ENCODE assay signal across 9 mouse cellular contexts in the genomic region with DNA sequence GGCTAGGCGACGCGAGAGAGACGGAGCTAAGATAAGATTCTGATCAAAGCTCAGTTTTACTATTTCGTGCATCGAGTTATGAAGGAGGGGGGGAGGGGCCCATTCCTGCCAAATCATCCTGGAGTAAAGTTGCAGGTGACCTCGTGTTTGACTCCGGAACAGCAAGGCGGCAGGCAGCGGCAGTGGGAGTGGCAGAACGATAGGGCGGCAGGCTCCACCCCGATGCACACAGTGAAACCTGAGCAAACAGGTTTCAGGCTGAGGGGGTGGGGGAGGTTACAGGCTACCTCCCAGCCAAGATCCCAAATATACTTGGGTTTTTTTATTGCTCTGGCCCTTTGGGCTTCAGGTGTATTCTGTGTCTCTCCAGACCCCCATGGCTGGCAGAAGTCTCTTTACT. TPM values are rescaled to one million over a fixed set of nuclear protein-coding genes. Genes with fewer than 3 reads are reported as not detected.
DNase-seq lines count a peak whose midpoint lies in the region; ATAC-seq and TF ChIP-seq lines count a peak whose summit lies in the region.
"Had no signal": no experiment of that assay in that cellular context is flagged by ENCODE, and none has a peak within 500 bp of the region (broad histone marks: within the 10 kb centered on the region; RNA-seq: fewer than 3 reads in every experiment).

No protein-coding gene starts in this region.

- peak overlapping the region; percentile 54 for H3K4me2 ChIP-seq in heart, embryonic 11.5 days
- H3K4me2 ChIP-seq in embryonic facial prominence, embryonic 15.5 days (replicated peaks), result peak overlapping the region; percentile 28; the same call in 1 of the 2 replicates
- H3K4me2 ChIP-seq in limb, embryonic 13.5 days (replicated peaks), result peak overlapping the region; percentile 51

- peak; percentile 77; the same call in 1 of the 2 replicates for TF ChIP-seq EP300 in ES-Bruce4 (IDR thresholded peaks at IDR 0.05; ENCODE audit: insufficient read depth, low read depth, low read length)

- H3K36me3 ChIP-seq in heart, embryonic 11.5 days (ENCODE audit: control insufficient read depth, insufficient read depth, low read length), result peaks cover 3% of the 10 kb centered on the region
- no peaks in the 10 kb centered on the region for H3K36me3 ChIP-seq in ES-Bruce4 (ENCODE audit: control insufficient read depth, insufficient read depth, low read length, poor library complexity, severe bottlenecking)
- H3K36me3 ChIP-seq in embryonic facial prominence, embryonic 15.5 days, result peaks cover 14% of the 10 kb centered on the region; the same call in 1 of the 2 replicates
- peaks cover 17% of the 10 kb centered on the region for H3K36me3 ChIP-seq in limb, embryonic 13.5 days

- no peak overlapping the region for H3K9ac ChIP-seq in heart, embryonic 11.5 days (ENCODE audit: low read depth, low read length)
- 0 out of 2 replicates have a peak overlapping the region, but pooled peaks have one; percentile 40 for H3K9ac ChIP-seq in ES-Bruce4 (ENCODE audit: low read depth, poor library complexity, severe bottlenecking)
- H3K9ac ChIP-seq in embryonic facial prominence, embryonic 15.5 days, result no peak overlapping the region
- H3K9ac ChIP-seq in limb, embryonic 13.5 days, result no peak overlapping the region; the same call in 1 of the 2 replicates

- DNase-seq in heart, postnatal 25 days (ENCODE audit: low spot score), result no peak
- DNase-seq in left cerebral cortex, adult 18-20 months (ENCODE audit: low spot score in 2 of 2), result no peak
- DNase-seq in adrenal gland, adult 2 months, result no peak
- no peak for DNase-seq in gastrocnemius, postnatal 10 days

- TF ChIP-seq POLR2A in ES-Bruce4 (IDR thresholded peaks at IDR 0.05; ENCODE audit: insufficient read depth, low read length), result no peak

- H3K9me3 ChIP-seq in heart, embryonic 11.5 days (replicated peaks; ENCODE audit: control insufficient read depth, low read length), result no peaks in the 10 kb centered on the region
- no peaks in the 10 kb centered on the region for H3K9me3 ChIP-seq in ES-Bruce4 (replicated peaks; ENCODE audit: control insufficient read depth, insufficient read depth, low read length, poor library complexity, severe bottlenecking)
- H3K9me3 ChIP-seq in embryonic facial prominence, embryonic 15.5 days (replicated peaks), result no peaks in the 10 kb centered on the region
- H3K9me3 ChIP-seq in limb, embryonic 13.5 days, result no peaks in the 10 kb centered on the region

- no peak overlapping the region for H3K27ac ChIP-seq in heart, embryonic 11.5 days (ENCODE audit: low read depth, low read length)
- H3K27ac ChIP-seq in ES-Bruce4 (ENCODE audit: insufficient read depth, low read length), result no peak overlapping the region
- no peak overlapping the region for H3K27ac ChIP-seq in embryonic facial prominence, embryonic 15.5 days (replicated peaks)
- H3K27ac ChIP-seq in limb, embryonic 13.5 days, result no peak overlapping the region

- intact Hi-C loops in heart, postnatal 25 days (cut with DNase I), result no loop called here

- TF ChIP-seq CTCF in ES-Bruce4 (IDR thresholded peaks at IDR 0.05; ENCODE audit: low read depth, low read length), result no peak

- peaks cover 23% of the 10 kb centered on the region for H3K4me1 ChIP-seq in heart, embryonic 11.5 days (ENCODE audit: control insufficient read depth, insufficient read depth, low read length)
- H3K4me1 ChIP-seq in ES-Bruce4 (ENCODE audit: control insufficient read depth, insufficient read depth, low read length), result peaks cover 3% of the 10 kb centered on the region
- H3K4me1 ChIP-seq in embryonic facial prominence, embryonic 15.5 days, result peaks cover 26% of the 10 kb centered on the region
- H3K4me1 ChIP-seq in limb, embryonic 13.5 days, result peaks cover 33% of the 10 kb centered on the region

- H3K27me3 ChIP-seq in heart, embryonic 11.5 days (ENCODE audit: control insufficient read depth, insufficient read depth, low read length), result no peaks in the 10 kb centered on the region
- no peaks in the 10 kb centered on the region for H3K27me3 ChIP-seq in ES-Bruce4 (ENCODE audit: control insufficient read depth, insufficient read depth, low read length, poor library complexity, severe bottlenecking)
- no peaks in the 10 kb centered on the region for H3K27me3 ChIP-seq in embryonic facial prominence, embryonic 15.5 days
- no peaks in the 10 kb centered on the region for H3K27me3 ChIP-seq in limb, embryonic 13.5 days

- H3K4me3 ChIP-seq in heart, embryonic 11.5 days (ENCODE audit: low read depth, low read length), result peak overlapping the region; percentile 8; the same call in 1 of the 2 replicates
- H3K4me3 ChIP-seq in ES-Bruce4 (ENCODE audit: low read depth, low read length), result peak overlapping the region; percentile 63
- H3K4me3 ChIP-seq in embryonic facial prominence, embryonic 15.5 days (replicated peaks), result 0 out of 2 replicates have a peak overlapping the region, but pooled peaks have one; percentile 3
- peak overlapping the region; percentile 17 for H3K4me3 ChIP-seq in limb, embryonic 13.5 days

- ATAC-seq in heart, embryonic 11.5 days (replicated peaks; ENCODE audit: insufficient number of reproducible peaks, low FRiP score, low TSS enrichment), result no peak
- ATAC-seq in embryonic facial prominence, embryonic 15.5 days (ENCODE audit: insufficient number of reproducible peaks, low FRiP score, low TSS enrichment, low read depth), result no peak
- ATAC-seq in limb, embryonic 13.5 days (ENCODE audit: low FRiP score, low read depth), result no peak
- ATAC-seq: CD4-positive, CD25-positive, alpha-beta regulatory T cell, adult 4 months had no signal

- WGBS in heart, embryonic 11.5 days (ENCODE audit: insufficient replicate concordance), result 4% methylated on average over 13 of the region's 13 CpGs
- 11% methylated on average over 13 of the region's 13 CpGs for WGBS in embryonic facial prominence, embryonic 15.5 days
- 3% methylated on average over 13 of the region's 13 CpGs for WGBS in limb, embryonic 13.5 days

RNA-seq across cellular contexts. Expression of a gene that starts 18.2 kb away (rescaled TPM):
- polyA plus RNA-seq in heart, embryonic 11.5 days (2014; fragmentation: Nextera tagmentation; extraction: Ambion mirVana), result 30.9 and 32.4 TPM in 2 replicates
- total RNA-seq in heart, postnatal 25 days (2021), result 10 to 100 TPM; 31.2 to 37.8 TPM
- 23.3 TPM in 2 replicates for polyA plus RNA-seq in ES-Bruce4 (2011; ENCODE audit: insufficient read depth, insufficient read length, low read depth, missing spikeins)
- polyA plus RNA-seq in embryonic facial prominence, embryonic 15.5 days (2015; fragmentation: Nextera tagmentation; extraction: Ambion mirVana), result 53.8 and 53.9 TPM in 2 replicates
- polyA plus RNA-seq in limb, embryonic 13.5 days (2015; fragmentation: Nextera tagmentation; extraction: Ambion mirVana), result 50.3 and 54.9 TPM in 2 replicates
- 1 to 10 TPM; 5.9 to 6.4 TPM for total RNA-seq in left cerebral cortex, adult 18-20 months (2021)
- total RNA-seq in adrenal gland, adult 2 months (2021), result 10 to 100 TPM; 28.7 to 33.0 TPM
- polyA plus RNA-seq in adrenal gland, adult 2 months (2012; rRNA removed), result 30.2 and 48.8 TPM in 2 replicates
- total RNA-seq in gastrocnemius, postnatal 10 days (2021), result 10 to 100 TPM; 34.7 to 35.3 TPM

RNA-seq across cellular contexts. Expression of a gene that starts 32.9 kb away (rescaled TPM):
- polyA plus RNA-seq in heart, embryonic 11.5 days (2014; fragmentation: Nextera tagmentation; extraction: Ambion mirVana), result 38.1 and 50.2 TPM in 2 replicates
- 10 to 100 TPM; 32.4 to 35.8 TPM for total RNA-seq in heart, postnatal 25 days (2021)
- 49.9 and 57.0 TPM in 2 replicates for polyA plus RNA-seq in ES-Bruce4 (2011; ENCODE audit: insufficient read depth, insufficient read length, low read depth, missing spikeins)
- polyA plus RNA-seq in embryonic facial prominence, embryonic 15.5 days (2015; fragmentation: Nextera tagmentation; extraction: Ambion mirVana), result 47.7 and 49.0 TPM in 2 replicates
- polyA plus RNA-seq in limb, embryonic 13.5 days (2015; fragmentation: Nextera tagmentation; extraction: Ambion mirVana), result 48.5 and 52.7 TPM in 2 replicates
- 10 to 100 TPM; 69.3 to 70.2 TPM for total RNA-seq in left cerebral cortex, adult 18-20 months (2021)
- 100 to 1,000 TPM in 1 of 2 experiments, 10 to 100 TPM in 1; 75.2 to 160 TPM for total RNA-seq in adrenal gland, adult 2 months (2021)
- polyA plus RNA-seq in adrenal gland, adult 2 months (2012; rRNA removed), result 1.8 and 2.3 TPM in 2 replicates
- total RNA-seq in gastrocnemius, postnatal 10 days (2021), result 10 to 100 TPM; 21.7 to 24.0 TPM

Comparison
In these comparisons a context has a peak if more than half of its experiments do, and no peak if none do; other contexts are left out.
1. H3K4me3 ChIP-seq: peak in every context shown above with its lines; median percentile 63 in ES-Bruce4; 17 in limb, embryonic 13.5 days; 8 in heart, embryonic 11.5 days; 3 in embryonic facial prominence, embryonic 15.5 days.
2. RNA of a gene that starts 32.9 kb away (polyA plus RNA-seq): 48.5 to 52.7 TPM in limb, embryonic 13.5 days, 49.9 to 57.0 TPM in ES-Bruce4, 47.7 to 49.0 TPM in embryonic facial prominence, embryonic 15.5 days and 38.1 to 50.2 TPM in heart, embryonic 11.5 days; 1.8 to 2.3 TPM in adrenal gland, adult 2 months; every median in the first group is over 10 times any median in the second.
3. Peak in every context shown above with its lines, with median percentiles within 50 percentile points of each other: H3K4me2 ChIP-seq.